Mouse (Mus musculus): ENCODE results near the gene Nfia. TPM values are rescaled to one million over a fixed set of nuclear protein-coding genes. Genes with fewer than 3 reads are reported as not detected.

The Nfia gene
- polyA plus RNA-seq, 1 experiment from 2014 or later = 32.1 TPM

- H3K27ac ChIP-seq (ENCODE audit: low read depth, low read length) = no peak overlapping the region
- 88% methylated on average over 9 of the region's 9 CpGs for WGBS
- H3K4me1 ChIP-seq (ENCODE audit: control insufficient read depth, insufficient read depth, low read length) = no peaks in the 10 kb centered on the region
- H3K9ac ChIP-seq (ENCODE audit: low read depth, low read length) = no peak overlapping the region
- no peak for ATAC-seq (ENCODE audit: low FRiP score, low TSS enrichment)
- H3K36me3 ChIP-seq (ENCODE audit: control insufficient read depth, insufficient read depth, low read length) = no peaks in the 10 kb centered on the region
- no peak overlapping the region for H3K4me2 ChIP-seq (replicated peaks; ENCODE audit: low read depth, low read length)
- H3K27me3 ChIP-seq (ENCODE audit: control insufficient read depth, insufficient read depth, low read length) = no peaks in the 10 kb centered on the region
- H3K9me3 ChIP-seq (ENCODE audit: control insufficient read depth, low read length) = no peaks in the 10 kb centered on the region
- H3K4me3 ChIP-seq (ENCODE audit: low read length) = no peak overlapping the region
These were observed 137.7 kb downstream of the Nfia start for GRCm38 (mm10) chr4:97910115-97910776.

GRCm38 (mm10) chr4:97910777-97911580 lies 138.4 kb downstream of the Nfia start:
- ATAC-seq (ENCODE audit: low FRiP score, low TSS enrichment) = no peak
- Histone ChIP-seq H3K9ac (ENCODE audit: low read depth, low read length) (no peak overlapping the region), H3K27ac (ENCODE audit: low read depth, low read length) (no peak overlapping the region), H3K36me3 (ENCODE audit: control insufficient read depth, insufficient read depth, low read length) (no peaks in the 10 kb centered on the region), H3K4me3 (ENCODE audit: low read length) (no peak overlapping the region), H3K9me3 (ENCODE audit: control insufficient read depth, low read length) (no peaks in the 10 kb centered on the region), H3K4me2 (replicated peaks; ENCODE audit: low read depth, low read length) (no peak overlapping the region), H3K27me3 (ENCODE audit: control insufficient read depth, insufficient read depth, low read length) (no peaks in the 10 kb centered on the region), H3K4me1 (ENCODE audit: control insufficient read depth, insufficient read depth, low read length) (no peaks in the 10 kb centered on the region)
- WGBS = 90% methylated on average over 27 of the region's 27 CpGs

- no peaks in the 10 kb centered on the region for H3K9me3 ChIP-seq (ENCODE audit: control insufficient read depth, low read length)
- H3K4me1 ChIP-seq (ENCODE audit: control insufficient read depth, insufficient read depth, low read length) = no peaks in the 10 kb centered on the region
- H3K27me3 ChIP-seq (ENCODE audit: control insufficient read depth, insufficient read depth, low read length) = no peaks in the 10 kb centered on the region
- H3K4me3 ChIP-seq (ENCODE audit: low read length) = no peak overlapping the region
- H3K4me2 ChIP-seq (replicated peaks; ENCODE audit: low read depth, low read length) = no peak overlapping the region
- H3K9ac ChIP-seq (ENCODE audit: low read depth, low read length) = no peak overlapping the region
- no peak overlapping the region for H3K27ac ChIP-seq (ENCODE audit: low read depth, low read length)
- no peak for ATAC-seq (ENCODE audit: low FRiP score, low TSS enrichment)
- WGBS = 91% methylated on average over 7 of the region's 7 CpGs
- H3K36me3 ChIP-seq (ENCODE audit: control insufficient read depth, insufficient read depth, low read length) = no peaks in the 10 kb centered on the region
These were observed 139.2 kb downstream of the Nfia start for GRCm38 (mm10) chr4:97911755-97912154.

GRCm38 (mm10) chr4:97912155-97912554 lies 139.6 kb downstream of the Nfia start:
- no peaks in the 10 kb centered on the region for H3K27me3 ChIP-seq (ENCODE audit: control insufficient read depth, insufficient read depth, low read length)

GRCm38 (mm10) chr4:97912560-97912959 lies 140.0 kb downstream of the Nfia start:
- Histone ChIP-seq H3K4me3 (ENCODE audit: low read length) (no peak overlapping the region), H3K27ac (ENCODE audit: low read depth, low read length) (no peak overlapping the region), H3K9me3 (ENCODE audit: control insufficient read depth, low read length) (no peaks in the 10 kb centered on the region), H3K36me3 (ENCODE audit: control insufficient read depth, insufficient read depth, low read length) (no peaks in the 10 kb centered on the region), H3K27me3 (ENCODE audit: control insufficient read depth, insufficient read depth, low read length) (no peaks in the 10 kb centered on the region), H3K4me2 (replicated peaks; ENCODE audit: low read depth, low read length) (no peak overlapping the region), H3K9ac (ENCODE audit: low read depth, low read length) (no peak overlapping the region), H3K4me1 (ENCODE audit: control insufficient read depth, insufficient read depth, low read length) (no peaks in the 10 kb centered on the region)
- WGBS = 99% methylated on average over 11 of the region's 11 CpGs
- no peak for ATAC-seq (ENCODE audit: low FRiP score, low TSS enrichment)

More at GRCm38 (mm10) chr4:97912155-97912554, 139.6 kb downstream of the Nfia start:
- 80% methylated on average over 6 of the region's 6 CpGs for WGBS
- Histone ChIP-seq H3K4me1 (ENCODE audit: control insufficient read depth, insufficient read depth, low read length) (no peaks in the 10 kb centered on the region), H3K4me2 (replicated peaks; ENCODE audit: low read depth, low read length) (no peak overlapping the region), H3K36me3 (ENCODE audit: control insufficient read depth, insufficient read depth, low read length) (no peaks in the 10 kb centered on the region), H3K4me3 (ENCODE audit: low read length) (no peak overlapping the region), H3K9me3 (ENCODE audit: control insufficient read depth, low read length) (no peaks in the 10 kb centered on the region), H3K9ac (ENCODE audit: low read depth, low read length) (no peak overlapping the region), H3K27ac (ENCODE audit: low read depth, low read length) (no peak overlapping the region)
- no peak for ATAC-seq (ENCODE audit: low FRiP score, low TSS enrichment)

- Histone ChIP-seq H3K4me2 (replicated peaks; ENCODE audit: low read depth, low read length) (no peak overlapping the region), H3K27ac (ENCODE audit: low read depth, low read length) (no peak overlapping the region), H3K9me3 (ENCODE audit: control insufficient read depth, low read length) (no peaks in the 10 kb centered on the region), H3K9ac (ENCODE audit: low read depth, low read length) (no peak overlapping the region), H3K36me3 (ENCODE audit: control insufficient read depth, insufficient read depth, low read length) (no peaks in the 10 kb centered on the region), H3K4me1 (ENCODE audit: control insufficient read depth, insufficient read depth, low read length) (no peaks in the 10 kb centered on the region), H3K4me3 (ENCODE audit: low read length) (no peak overlapping the region), H3K27me3 (ENCODE audit: control insufficient read depth, insufficient read depth, low read length) (no peaks in the 10 kb centered on the region)
- 95% methylated on average over 2 of the region's 2 CpGs for WGBS
- ATAC-seq (ENCODE audit: low FRiP score, low TSS enrichment) = no peak
These were observed 141.8 kb downstream of the Nfia start for GRCm38 (mm10) chr4:97914348-97914747.

GRCm38 (mm10) chr4:97914761-97915160 lies 142.2 kb downstream of the Nfia start:
- Histone ChIP-seq H3K36me3 (ENCODE audit: control insufficient read depth, insufficient read depth, low read length) (no peaks in the 10 kb centered on the region), H3K27me3 (ENCODE audit: control insufficient read depth, insufficient read depth, low read length) (no peaks in the 10 kb centered on the region), H3K27ac (ENCODE audit: low read depth, low read length) (no peak overlapping the region), H3K4me1 (ENCODE audit: control insufficient read depth, insufficient read depth, low read length) (no peaks in the 10 kb centered on the region), H3K9me3 (ENCODE audit: control insufficient read depth, low read length) (no peaks in the 10 kb centered on the region), H3K4me2 (replicated peaks; ENCODE audit: low read depth, low read length) (no peak overlapping the region), H3K4me3 (ENCODE audit: low read length) (no peak overlapping the region), H3K9ac (ENCODE audit: low read depth, low read length) (no peak overlapping the region)
- no peak for ATAC-seq (ENCODE audit: low FRiP score, low TSS enrichment)
- 82% methylated on average over 5 of the region's 5 CpGs for WGBS

- Histone ChIP-seq H3K4me2 (replicated peaks; ENCODE audit: low read depth, low read length) (no peak overlapping the region), H3K9me3 (ENCODE audit: control insufficient read depth, low read length) (no peaks in the 10 kb centered on the region), H3K27me3 (ENCODE audit: control insufficient read depth, insufficient read depth, low read length) (no peaks in the 10 kb centered on the region), H3K27ac (ENCODE audit: low read depth, low read length) (no peak overlapping the region), H3K4me3 (ENCODE audit: low read length) (no peak overlapping the region), H3K36me3 (ENCODE audit: control insufficient read depth, insufficient read depth, low read length) (no peaks in the 10 kb centered on the region), H3K9ac (ENCODE audit: low read depth, low read length) (no peak overlapping the region), H3K4me1 (ENCODE audit: control insufficient read depth, insufficient read depth, low read length) (no peaks in the 10 kb centered on the region)
- 86% methylated on average over 6 of the region's 6 CpGs for WGBS
- no peak for ATAC-seq (ENCODE audit: low FRiP score, low TSS enrichment)
These were observed 145.0 kb downstream of the Nfia start for GRCm38 (mm10) chr4:97917568-97917967.

GRCm38 (mm10) chr4:97918675-97919074 lies 146.1 kb downstream of the Nfia start:
- H3K4me3 ChIP-seq (ENCODE audit: low read length) = no peak overlapping the region
- no peaks in the 10 kb centered on the region for H3K9me3 ChIP-seq (ENCODE audit: control insufficient read depth, low read length)
- no peaks in the 10 kb centered on the region for H3K4me1 ChIP-seq (ENCODE audit: control insufficient read depth, insufficient read depth, low read length)
- H3K9ac ChIP-seq (ENCODE audit: low read depth, low read length) = no peak overlapping the region
- ATAC-seq (ENCODE audit: low FRiP score, low TSS enrichment) = no peak
- 66% methylated on average over 3 of the region's 3 CpGs for WGBS
- no peak overlapping the region for H3K27ac ChIP-seq (ENCODE audit: low read depth, low read length)
- no peak overlapping the region for H3K4me2 ChIP-seq (replicated peaks; ENCODE audit: low read depth, low read length)
- no peaks in the 10 kb centered on the region for H3K36me3 ChIP-seq (ENCODE audit: control insufficient read depth, insufficient read depth, low read length)
- no peaks in the 10 kb centered on the region for H3K27me3 ChIP-seq (ENCODE audit: control insufficient read depth, insufficient read depth, low read length)

Data from kidney, embryonic 14.5 days (tissue).